Mouse (Mus musculus): ENCODE measurements around the gene Camk2g.
A peak's percentile ranks its signal among the peaks of the same experiment; 100 is the strongest.

- TF ChIP-seq POLR2A (IDR thresholded peaks at IDR 0.05; ENCODE audit: insufficient read length, low read depth), result no peak
- peak in 2 of 3 experiments; percentile 53 to 61 for TF ChIP-seq MYOD1 (IDR thresholded peaks at IDR 0.05; ENCODE audit: control insufficient read depth in 1 of 3, insufficient read length in 2 of 3, low read depth in 2 of 3)
- TF ChIP-seq TCF12 (IDR thresholded peaks at IDR 0.05; ENCODE audit: insufficient read depth, poor library complexity, severe bottlenecking), result no peak
- no peak for TF ChIP-seq CEBPB (IDR thresholded peaks at IDR 0.05; ENCODE audit: insufficient read depth, poor library complexity, severe bottlenecking)
- no peak for TF ChIP-seq USF1 (IDR thresholded peaks at IDR 0.05; ENCODE audit: low read depth)
- no peak for TF ChIP-seq MAX (IDR thresholded peaks at IDR 0.05; ENCODE audit: low read depth)
These were observed 15.5 kb upstream of the Camk2g start for GRCm38 (mm10) chr14:20809349-20809748.

Data from myocyte (in vitro differentiated cells).